Mouse (Mus musculus): ENCODE measurements at regions not wholly inside any gene's neighbourhood (a gene's known extent, or its start where the extent isn't known, plus 50 kb on each side); places are given as distances from the start of the nearest gene placed in this dataset.

- Histone ChIP-seq H3K4me3 (no peak overlapping the region), H3K27me3 (ENCODE audit: poor library complexity, severe bottlenecking) (no peaks in the 10 kb centered on the region), H3K27ac (no peak overlapping the region), H3K9me3 (no peaks in the 10 kb centered on the region), H3K36me3 (replicated peaks) (no peaks in the 10 kb centered on the region), H3K4me1 (no peaks in the 10 kb centered on the region)
- no peak for DNase-seq (ENCODE audit: extremely low spot score, low spot score)
- WGBS = 84% methylated on average over 4 of the region's 4 CpGs
Measured at GRCm38 (mm10) chr17:81175877-81176276, 111.0 kb upstream of the Thumpd2 start.

GRCm38 (mm10) chr17:81172943-81173342, 108.1 kb upstream of the Thumpd2 start:
- H3K27ac ChIP-seq = no peak overlapping the region
- no peaks in the 10 kb centered on the region for H3K27me3 ChIP-seq (ENCODE audit: poor library complexity, severe bottlenecking)
- WGBS = 85% methylated on average over 3 of the region's 3 CpGs
- H3K9me3 ChIP-seq = no peaks in the 10 kb centered on the region
- DNase-seq (ENCODE audit: extremely low spot score, low spot score) = no peak
- no peaks in the 10 kb centered on the region for H3K36me3 ChIP-seq (replicated peaks)
- H3K4me1 ChIP-seq = no peaks in the 10 kb centered on the region
- no peak overlapping the region for H3K4me3 ChIP-seq

GRCm38 (mm10) chr17:81169118-81169517, 104.2 kb upstream of the Thumpd2 start:
- no peak for DNase-seq (ENCODE audit: extremely low spot score, low spot score)
- Histone ChIP-seq H3K27ac (no peak overlapping the region), H3K27me3 (ENCODE audit: poor library complexity, severe bottlenecking) (no peaks in the 10 kb centered on the region), H3K9me3 (no peaks in the 10 kb centered on the region), H3K4me3 (no peak overlapping the region), H3K4me1 (no peaks in the 10 kb centered on the region), H3K36me3 (replicated peaks) (no peaks in the 10 kb centered on the region)
- 92% methylated on average over 5 of the region's 5 CpGs for WGBS

- Histone ChIP-seq H3K9me3 (no peaks in the 10 kb centered on the region), H3K27ac (no peak overlapping the region), H3K4me3 (no peak overlapping the region), H3K4me1 (no peaks in the 10 kb centered on the region), H3K36me3 (replicated peaks) (no peaks in the 10 kb centered on the region), H3K27me3 (ENCODE audit: poor library complexity, severe bottlenecking) (no peaks in the 10 kb centered on the region)
- WGBS = 92% methylated on average over 4 of the region's 4 CpGs
- no peak for DNase-seq (ENCODE audit: extremely low spot score, low spot score)
Measured at GRCm38 (mm10) chr17:81150730-81151129, 85.8 kb upstream of the Thumpd2 start.

- 90% methylated on average over 6 of the region's 6 CpGs for WGBS
- Histone ChIP-seq H3K4me3 (no peak overlapping the region), H3K4me1 (no peaks in the 10 kb centered on the region), H3K27me3 (ENCODE audit: poor library complexity, severe bottlenecking) (no peaks in the 10 kb centered on the region), H3K36me3 (replicated peaks) (no peaks in the 10 kb centered on the region), H3K9me3 (no peaks in the 10 kb centered on the region), H3K27ac (no peak overlapping the region)
- no peak for DNase-seq (ENCODE audit: extremely low spot score, low spot score)
Measured at GRCm38 (mm10) chr17:81134702-81135101, 69.8 kb upstream of the Thumpd2 start.

- WGBS = 56% methylated on average over 4 of the region's 4 CpGs
- H3K27ac ChIP-seq = no peak overlapping the region
- no peaks in the 10 kb centered on the region for H3K27me3 ChIP-seq (ENCODE audit: poor library complexity, severe bottlenecking)
- no peak for DNase-seq (ENCODE audit: extremely low spot score, low spot score)
- H3K4me3 ChIP-seq = no peak overlapping the region
- H3K9me3 ChIP-seq = no peaks in the 10 kb centered on the region
- H3K36me3 ChIP-seq (replicated peaks) = no peaks in the 10 kb centered on the region
- no peaks in the 10 kb centered on the region for H3K4me1 ChIP-seq
Measured at GRCm38 (mm10) chr17:81133227-81133626, 68.3 kb upstream of the Thumpd2 start.

Data from forebrain, embryonic 10.5 days (tissue).